Comparison of ENCODE assay signal across 16 mouse cellular contexts in genomic region chr12:35176628-35177027, GRCm38 (mm10).
DNase-seq lines count a peak whose midpoint lies in the region; ATAC-seq and TF ChIP-seq lines count a peak whose summit lies in the region.
"Had no signal": no experiment of that assay in that cellular context is flagged by ENCODE, and none has a peak within 500 bp of the region (broad histone marks: within the 10 kb centered on the region; RNA-seq: fewer than 3 reads in every experiment).

No protein-coding gene starts in this region.

- H3K4me2 ChIP-seq in midbrain, embryonic 11.5 days, result no peak overlapping the region
- no peak overlapping the region for H3K4me2 ChIP-seq in midbrain, embryonic 15.5 days

- no peak overlapping the region for H3K27ac ChIP-seq in liver, adult 2 months (replicated peaks; ENCODE audit: insufficient read depth, low read depth, low read length)
- no peak overlapping the region for H3K27ac ChIP-seq in midbrain, embryonic 11.5 days (ENCODE audit: low read depth, low read length)
- no peak overlapping the region for H3K27ac ChIP-seq in midbrain, embryonic 15.5 days

- 20% methylated on average over 3 of the region's 3 CpGs for WGBS in liver, adult 2 months
- 84% methylated on average over 3 of the region's 3 CpGs for WGBS in midbrain, embryonic 11.5 days
- WGBS in midbrain, embryonic 15.5 days, result 80% methylated on average over 3 of the region's 3 CpGs

- no peaks in the 10 kb centered on the region for H3K9me3 ChIP-seq in midbrain, embryonic 11.5 days (ENCODE audit: control insufficient read depth, low read length)
- no peaks in the 10 kb centered on the region for H3K9me3 ChIP-seq in midbrain, embryonic 15.5 days
- H3K9me3 ChIP-seq: G1E had no signal

- no peak for TF ChIP-seq POLR2A in liver, adult 2 months (IDR thresholded peaks at IDR 0.05; ENCODE audit: extremely low read depth, insufficient read depth, low read length)

- H3K4me1 ChIP-seq in liver, adult 2 months (ENCODE audit: control insufficient read depth, insufficient read depth, low read length), result peaks cover 3% of the 10 kb centered on the region; the same call in 1 of the 2 replicates
- no peaks in the 10 kb centered on the region for H3K4me1 ChIP-seq in midbrain, embryonic 11.5 days (ENCODE audit: control insufficient read depth, insufficient read depth, low read length)
- H3K4me1 ChIP-seq in midbrain, embryonic 15.5 days, result no peaks in the 10 kb centered on the region

- no peaks in the 10 kb centered on the region for H3K79me2 ChIP-seq in liver, adult 2 months (ENCODE audit: control insufficient read depth, insufficient read depth, low read length)

- H3K27me3 ChIP-seq in liver, adult 2 months (ENCODE audit: control insufficient read depth, insufficient read depth, low read length), result no peaks in the 10 kb centered on the region
- H3K27me3 ChIP-seq in midbrain, embryonic 11.5 days (ENCODE audit: control insufficient read depth, insufficient read depth, low read length), result no peaks in the 10 kb centered on the region
- no peaks in the 10 kb centered on the region for H3K27me3 ChIP-seq in midbrain, embryonic 15.5 days (replicated peaks)
- H3K27me3 ChIP-seq: CH12.LX had no signal

- H3K9ac ChIP-seq in liver, adult 2 months (ENCODE audit: low read depth, low read length), result no peak overlapping the region
- no peak overlapping the region for H3K9ac ChIP-seq in midbrain, embryonic 11.5 days (ENCODE audit: low read length)
- no peak overlapping the region for H3K9ac ChIP-seq in midbrain, embryonic 15.5 days

- no peaks in the 10 kb centered on the region for H3K36me3 ChIP-seq in liver, adult 2 months (ENCODE audit: control insufficient read depth, insufficient read depth, low read length)
- H3K36me3 ChIP-seq in midbrain, embryonic 11.5 days (ENCODE audit: control insufficient read depth, insufficient read depth, low read length), result no peaks in the 10 kb centered on the region
- no peaks in the 10 kb centered on the region for H3K36me3 ChIP-seq in midbrain, embryonic 15.5 days (replicated peaks)
- H3K36me3 ChIP-seq: G1E had no signal

- peak; percentile 7 for DNase-seq in heart, adult 11 months
- DNase-seq in heart, postnatal 4 days, result no peak
- DNase-seq in liver, adult 2 months (ENCODE audit: extremely low read depth, low read depth, low spot score), result peak; percentile 85
- DNase-seq in liver, result no peak
- peak; percentile 56 for DNase-seq in midbrain, embryonic 11.5 days (ENCODE audit: low spot score, missing footprints)
- peak; percentile 22 for DNase-seq in retina, postnatal 1 day
- DNase-seq in retina, embryonic 14.5 days (ENCODE audit: low spot score), result no peak
- DNase-seq: B cell, adult 2 months; cerebellum, adult 11 months; cerebellum, adult 11-12 months had no signal

- no peak for TF ChIP-seq CTCF in liver, adult 2 months (IDR thresholded peaks at IDR 0.05; ENCODE audit: low read depth, low read length)

- no peak overlapping the region for H3K4me3 ChIP-seq in liver, adult 2 months (ENCODE audit: insufficient read depth, low read depth, low read length)
- no peak overlapping the region for H3K4me3 ChIP-seq in midbrain, embryonic 11.5 days (ENCODE audit: low read depth, low read length)
- no peak overlapping the region for H3K4me3 ChIP-seq in midbrain, embryonic 15.5 days

- ATAC-seq in midbrain, embryonic 11.5 days (ENCODE audit: low FRiP score), result no peak
- ATAC-seq in midbrain, embryonic 15.5 days (replicated peaks), result no peak
- ATAC-seq: activated CD4-positive, CD25-positive, alpha-beta regulatory T cell, adult 4 months; CD4-positive, CD25-positive, alpha-beta regulatory T cell, adult 4 months; Patski had no signal

Comparison
In these comparisons a context has a peak if more than half of its experiments do, and no peak if none do; other contexts are left out.
1. DNase-seq: peak in heart, adult 11 months (single experiment), liver, adult 2 months (single experiment), midbrain, embryonic 11.5 days (single experiment) and retina, postnatal 1 day (single experiment); none in heart, postnatal 4 days (single experiment), liver (single experiment) and retina, embryonic 14.5 days (single experiment).